Mouse (Mus musculus): Measurements from ENCODE around the gene Slc41a2. TPM values are rescaled to one million over a fixed set of nuclear protein-coding genes. Genes with fewer than 3 reads are reported as not detected.

The Slc41a2 gene
- 5.7 TPM for total RNA-seq (2023)

DNA sequence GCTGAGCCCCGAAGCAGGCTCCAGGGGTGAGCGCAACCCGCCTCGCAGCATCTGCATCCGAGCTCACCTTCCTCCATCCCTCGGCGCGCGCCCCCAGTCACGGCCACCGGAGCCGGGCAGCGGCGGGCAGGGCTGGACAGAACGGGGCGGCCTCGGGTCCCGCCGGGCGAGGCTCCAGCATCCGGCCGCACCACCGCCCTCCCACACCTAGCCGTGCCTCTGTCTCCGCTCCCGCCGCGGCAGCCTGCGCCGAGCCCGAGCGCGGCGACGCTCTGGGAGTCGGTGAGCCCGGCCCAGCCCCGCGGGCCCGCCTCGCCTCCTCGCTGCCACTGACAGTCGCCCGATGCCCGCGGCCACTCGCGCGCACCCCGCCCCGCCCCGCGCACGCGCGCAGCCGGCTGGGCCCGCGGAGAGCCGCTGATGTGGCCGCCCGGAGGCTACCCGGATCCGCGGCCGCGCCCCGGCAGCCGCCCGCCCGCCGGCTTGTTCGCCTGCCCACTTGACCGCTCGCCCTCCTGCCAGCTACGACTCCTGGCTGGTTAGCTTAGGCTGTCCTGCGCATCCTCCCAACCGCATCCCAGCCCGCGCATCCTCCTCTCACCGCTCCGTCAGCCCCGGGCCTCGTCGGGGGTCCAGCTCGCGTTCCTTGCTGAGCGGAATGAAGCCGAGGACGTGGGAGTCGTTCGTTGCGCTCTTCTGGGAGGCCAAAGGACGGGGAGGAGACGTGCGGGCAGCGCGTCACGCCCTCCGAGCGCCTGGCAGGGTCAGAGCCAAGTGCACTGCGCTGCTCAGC is at the start of gene Slc41a2:
Slc41a2 (minus strand) TSS at position 724 of the 793 bp plus-strand sequence.

DNA sequence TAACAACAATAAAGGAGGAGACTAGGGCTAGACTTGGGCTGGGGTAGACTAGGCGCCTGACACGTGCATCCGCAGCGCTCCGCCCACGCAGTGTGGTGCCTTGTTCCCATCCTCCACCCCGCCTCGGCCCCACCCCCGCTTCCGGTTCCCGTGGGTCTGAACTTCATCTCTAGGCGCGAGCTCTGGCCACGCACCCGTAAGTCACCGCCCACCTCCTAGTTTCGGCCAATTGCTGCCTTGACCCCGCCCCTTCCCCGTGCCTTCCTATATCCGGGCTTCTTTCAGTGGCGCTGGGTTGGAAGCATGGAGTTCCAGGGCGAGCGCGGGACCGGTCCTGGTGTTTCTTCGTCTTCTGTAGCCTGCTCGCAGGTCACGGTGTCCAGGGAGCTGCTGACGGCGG is 22.3 kb upstream of the Slc41a2 start, which contains the start of gene D10Wsu102e:
D10Wsu102e (plus strand) TSS at position 266 of the 400 bp plus-strand sequence.

Other genes with a start within 250 kb of the Slc41a2 start
- 2.9 TPM for gene D10Wsu102e, start 22.3 kb upstream of the Slc41a2 start, total RNA-seq (2023)
- gene Aldh1l2, start 196.3 kb upstream of the Slc41a2 start, total RNA-seq (2023), result not detected
- gene Washc4, start 205.9 kb upstream of the Slc41a2 start, total RNA-seq (2023), result 49.2 TPM

Measured in CD4-positive naive resting alpha-beta T cell, adult 76 days (primary cell).